Mouse (Mus musculus) forebrain, embryonic 12.5 days (tissue): ENCODE results near the gene Slc26a5. TPM values are rescaled to one million over a fixed set of nuclear protein-coding genes. Genes with fewer than 3 reads are reported as not detected.

Experiments used
- ATAC-seq: fragments of 200-750 bp; cut with Nextera tagmentation; 2 replicates; pipeline ENCODE4 v1.8.0; 2017; ENCODE audit warnings: moderate TSS enrichment; ENCODE audit not compliant: low FRiP score
- H3K27ac ChIP-seq: fragments of 300-500 bp; sonication (generic); 2 replicates; pipeline ENCODE4 v1.5.1; 2016; ENCODE audit warnings: mild to moderate bottlenecking
- H3K27me3 ChIP-seq: fragments of 300-500 bp; sonication (generic); 2 replicates; pipeline ENCODE4 v1.6.1; 2016; ENCODE audit warnings: mild to moderate bottlenecking
- H3K36me3 ChIP-seq: fragments of 300-500 bp; sonication (generic); replicated peaks from 2 replicates; pipeline ENCODE4 v1.6.1; 2016; ENCODE audit warnings: mild to moderate bottlenecking
- H3K4me1 ChIP-seq: fragments of 300-500 bp; sonication (generic); 2 replicates; pipeline ENCODE4 v1.6.1; 2016
- H3K4me2 ChIP-seq: fragments of 300-500 bp; sonication (generic); 2 replicates; pipeline ENCODE4 v1.6.1; 2016; ENCODE audit warnings: mild to moderate bottlenecking, moderate library complexity
- H3K4me3 ChIP-seq: fragments of 300-500 bp; sonication (generic); replicated peaks from 2 replicates; pipeline ENCODE4 v1.5.1; 2016; ENCODE audit warnings: mild to moderate bottlenecking
- H3K9ac ChIP-seq: fragments of 300-500 bp; sonication (generic); 2 replicates; pipeline ENCODE4 v1.6.1; 2016; ENCODE audit warnings: mild to moderate bottlenecking
- H3K9me3 ChIP-seq: fragments of 300-500 bp; sonication (generic); 2 replicates; pipeline ENCODE4 v1.6.1; 2016
- WGBS: fragments of 180-500 bp; shearing (Covaris S2); methylation state at CpG from one replicate; pipeline ENCODE4 v1.1.7; 2016; 5-methylcytosine and 5-hydroxymethylcytosine counted together
- polyA plus RNA-seq: library from polyadenylated mRNA; unstranded; fragments of >200 nt; fragmentation: Nextera tagmentation; extraction: Ambion mirVana; gene quantifications from 2 replicates; pipeline ENCODE4 v1.2.1, GENCODE M21; 2016

Slc26a5 gene
- polyA plus RNA-seq, result 0.19 and 0.26 TPM in 2 replicates

- Histone ChIP-seq H3K27ac (no peak within 1 kb of the TSS), H3K9ac (no peak within 1 kb of the TSS)
Observed at GRCm38 (mm10) chr5:21865346-21866107, at the start of gene Slc26a5. TSS of gene Slc26a5 (minus strand) at chr5:21865604.

GRCm38 (mm10) chr5:21914776-21915175 is 49.4 kb upstream of the Slc26a5 start:
- no peak overlapping the region for H3K4me2 ChIP-seq
- no peaks in the 10 kb centered on the region for H3K9me3 ChIP-seq
- no peak overlapping the region for H3K9ac ChIP-seq
- no peaks in the 10 kb centered on the region for H3K36me3 ChIP-seq
- H3K27ac ChIP-seq, result no peak overlapping the region
- 82% methylated on average over 3 of the region's 3 CpGs for WGBS
- no peaks in the 10 kb centered on the region for H3K27me3 ChIP-seq
- ATAC-seq, result no peak
- no peak overlapping the region for H3K4me3 ChIP-seq
- no peaks in the 10 kb centered on the region for H3K4me1 ChIP-seq

More at GRCm38 (mm10) chr5:21865346-21866107, at the start of gene Slc26a5:
- Histone ChIP-seq H3K4me3 (peak within 1 kb of the TSS; percentile 31), H3K4me2 (peak within 1 kb of the TSS; percentile 53), H3K4me1 (peaks cover 14% of the 10 kb centered on the region), H3K27me3 (0 out of 2 replicates have a peak, but pooled peaks cover 4% of the 10 kb centered on the region), H3K9me3 (no peaks in the 10 kb centered on the region), H3K36me3 (no peaks in the 10 kb centered on the region)
- WGBS, result 2% methylated on average over 29 of the region's 29 CpGs
- ATAC-seq, result peak; percentile 67; the same call in 1 of the 2 replicates

- Histone ChIP-seq H3K27me3 (no peaks in the 10 kb centered on the region), H3K4me2 (no peak overlapping the region), H3K36me3 (no peaks in the 10 kb centered on the region), H3K9ac (no peak overlapping the region), H3K4me3 (no peak overlapping the region), H3K9me3 (no peaks in the 10 kb centered on the region), H3K27ac (no peak overlapping the region), H3K4me1 (no peaks in the 10 kb centered on the region)
- WGBS, result 92% methylated on average over 23 of the region's 23 CpGs
- ATAC-seq, result no peak
Observed at GRCm38 (mm10) chr5:21912835-21913530, 47.6 kb upstream of the Slc26a5 start.

GRCm38 (mm10) chr5:21910726-21911125 is 45.3 kb upstream of the Slc26a5 start:
- no peaks in the 10 kb centered on the region for H3K4me1 ChIP-seq
- no peak overlapping the region for H3K9ac ChIP-seq
- H3K9me3 ChIP-seq, result no peaks in the 10 kb centered on the region
- no peak overlapping the region for H3K4me2 ChIP-seq
- H3K27ac ChIP-seq, result no peak overlapping the region
- 95% methylated on average over 12 of the region's 12 CpGs for WGBS
- H3K27me3 ChIP-seq, result no peaks in the 10 kb centered on the region
- no peaks in the 10 kb centered on the region for H3K36me3 ChIP-seq
- no peak overlapping the region for H3K4me3 ChIP-seq
- ATAC-seq, result no peak

- no peak for ATAC-seq
- no peaks in the 10 kb centered on the region for H3K4me1 ChIP-seq
- no peaks in the 10 kb centered on the region for H3K9me3 ChIP-seq
- no peaks in the 10 kb centered on the region for H3K36me3 ChIP-seq
- no peak overlapping the region for H3K4me3 ChIP-seq
- no peak overlapping the region for H3K4me2 ChIP-seq
- H3K9ac ChIP-seq, result no peak overlapping the region
- 90% methylated on average over 3 of the region's 3 CpGs for WGBS
- H3K27ac ChIP-seq, result no peak overlapping the region
- H3K27me3 ChIP-seq, result no peaks in the 10 kb centered on the region
Observed at GRCm38 (mm10) chr5:21909713-21910112, 44.3 kb upstream of the Slc26a5 start.

GRCm38 (mm10) chr5:21901411-21901810 is 36.0 kb upstream of the Slc26a5 start:
- no peak overlapping the region for H3K9ac ChIP-seq
- no peak overlapping the region for H3K4me2 ChIP-seq
- no peaks in the 10 kb centered on the region for H3K4me1 ChIP-seq
- H3K27me3 ChIP-seq, result no peaks in the 10 kb centered on the region
- no peak for ATAC-seq
- H3K4me3 ChIP-seq, result no peak overlapping the region
- no peaks in the 10 kb centered on the region for H3K36me3 ChIP-seq
- no peak overlapping the region for H3K27ac ChIP-seq
- 82% methylated on average over 12 of the region's 12 CpGs for WGBS
- H3K9me3 ChIP-seq, result no peaks in the 10 kb centered on the region

- H3K27ac ChIP-seq, result no peak overlapping the region
- H3K27me3 ChIP-seq, result no peaks in the 10 kb centered on the region
- H3K9ac ChIP-seq, result no peak overlapping the region
- H3K4me2 ChIP-seq, result no peak overlapping the region
- H3K9me3 ChIP-seq, result no peaks in the 10 kb centered on the region
- WGBS, result 78% methylated on average over 6 of the region's 6 CpGs
- H3K36me3 ChIP-seq, result no peaks in the 10 kb centered on the region
- H3K4me1 ChIP-seq, result no peaks in the 10 kb centered on the region
- no peak overlapping the region for H3K4me3 ChIP-seq
- ATAC-seq, result no peak
Observed at GRCm38 (mm10) chr5:21900891-21901290, 35.5 kb upstream of the Slc26a5 start.

- WGBS, result 85% methylated on average over 6 of the region's 6 CpGs
- no peak overlapping the region for H3K4me2 ChIP-seq
- no peak overlapping the region for H3K9ac ChIP-seq
- H3K27me3 ChIP-seq, result no peaks in the 10 kb centered on the region
- H3K27ac ChIP-seq, result no peak overlapping the region
- no peaks in the 10 kb centered on the region for H3K4me1 ChIP-seq
- no peaks in the 10 kb centered on the region for H3K9me3 ChIP-seq
- no peak for ATAC-seq
- H3K4me3 ChIP-seq, result no peak overlapping the region
- H3K36me3 ChIP-seq, result no peaks in the 10 kb centered on the region
Observed at GRCm38 (mm10) chr5:21898875-21899274, 33.5 kb upstream of the Slc26a5 start.

GRCm38 (mm10) chr5:21896586-21896985 is 31.2 kb upstream of the Slc26a5 start:
- Histone ChIP-seq H3K36me3 (no peaks in the 10 kb centered on the region), H3K9ac (no peak overlapping the region), H3K4me1 (no peaks in the 10 kb centered on the region), H3K27ac (no peak overlapping the region), H3K9me3 (no peaks in the 10 kb centered on the region), H3K27me3 (no peaks in the 10 kb centered on the region), H3K4me2 (no peak overlapping the region), H3K4me3 (no peak overlapping the region)
- 84% methylated on average over 14 of the region's 14 CpGs for WGBS
- ATAC-seq, result no peak

GRCm38 (mm10) chr5:21894168-21894567 is 28.8 kb upstream of the Slc26a5 start:
- Histone ChIP-seq H3K9ac (no peak overlapping the region), H3K4me1 (no peaks in the 10 kb centered on the region), H3K4me2 (no peak overlapping the region), H3K27ac (no peak overlapping the region), H3K4me3 (no peak overlapping the region), H3K36me3 (no peaks in the 10 kb centered on the region), H3K27me3 (no peaks in the 10 kb centered on the region), H3K9me3 (no peaks in the 10 kb centered on the region)
- ATAC-seq, result no peak
- 87% methylated on average over 3 of the region's 3 CpGs for WGBS

GRCm38 (mm10) chr5:21866750-21867149 is 1.3 kb upstream of the Slc26a5 start:
- ATAC-seq, result no peak
- WGBS, result 56% methylated on average over 8 of the region's 8 CpGs
- no peak overlapping the region for H3K4me3 ChIP-seq

GRCm38 (mm10) chr5:21866311-21866712 is 908 bp upstream of the Slc26a5 start:
- no peak overlapping the region for H3K27ac ChIP-seq
- H3K36me3 ChIP-seq, result no peaks in the 10 kb centered on the region
- H3K27me3 ChIP-seq, result 0 out of 2 replicates have a peak, but pooled peaks cover 4% of the 10 kb centered on the region
- peaks cover 14% of the 10 kb centered on the region for H3K4me1 ChIP-seq
- no peak overlapping the region for H3K9ac ChIP-seq
- ATAC-seq, result peak; percentile 70; the same call in 1 of the 2 replicates
- H3K4me2 ChIP-seq, result peak overlapping the region; percentile 53
- peak overlapping the region; percentile 31 for H3K4me3 ChIP-seq
- H3K9me3 ChIP-seq, result no peaks in the 10 kb centered on the region
- 3% methylated on average over 6 of the region's 6 CpGs for WGBS

More at GRCm38 (mm10) chr5:21866750-21867149, 1.3 kb upstream of the Slc26a5 start:
- Histone ChIP-seq H3K9me3 (no peaks in the 10 kb centered on the region), H3K4me2 (peak overlapping the region; percentile 53; the same call in 1 of the 2 replicates), H3K27ac (no peak overlapping the region), H3K9ac (no peak overlapping the region), H3K36me3 (no peaks in the 10 kb centered on the region), H3K4me1 (peaks cover 14% of the 10 kb centered on the region), H3K27me3 (0 out of 2 replicates have a peak, but pooled peaks cover 4% of the 10 kb centered on the region)
